Mouse (Mus musculus) retina, embryonic 14.5 days (tissue): ENCODE results near the gene Slc37a3.
"Not testable (repeated sequence)": the region's sequence is repeated elsewhere in the genome, so short reads cannot be mapped to it uniquely, and the experiment has no call there.

Source experiments
- DNase-seq: peaks from one replicate; pipeline ENCODE4 v3.0.0-alpha.2; 2015; ENCODE audit warnings: low spot score

The Slc37a3 gene

DNA sequence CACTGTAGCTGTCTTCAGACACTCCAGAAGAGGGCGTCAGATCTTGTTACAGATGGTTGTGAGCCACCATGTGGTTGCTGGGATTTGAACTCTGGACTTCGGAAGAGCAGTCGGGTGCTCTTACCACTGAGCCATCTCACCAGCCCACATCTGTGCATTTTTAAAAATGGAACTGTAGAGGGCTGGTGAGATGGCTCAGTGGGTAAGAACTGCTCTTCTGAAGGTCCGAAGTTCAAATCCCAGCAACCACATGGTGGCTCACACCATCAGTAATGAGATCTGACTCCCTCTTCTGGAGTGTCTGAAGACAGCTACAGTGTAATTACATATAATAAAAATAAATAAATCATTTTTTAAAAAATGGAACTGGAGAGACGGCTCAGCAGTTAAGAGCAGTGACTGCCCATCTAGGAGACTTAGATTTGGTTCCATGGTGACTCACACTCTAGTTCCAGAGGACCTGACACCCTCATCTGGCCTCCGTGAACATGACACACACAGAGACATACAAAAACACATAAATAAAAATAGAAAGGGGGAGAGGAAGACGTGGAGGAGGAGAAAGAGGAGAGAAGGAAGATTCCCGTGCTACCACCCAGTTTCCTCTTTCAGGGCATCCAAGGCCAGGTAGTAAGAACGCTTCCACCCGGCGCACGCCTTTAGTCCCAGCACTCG lies 823 bp upstream of the Slc37a3 start:
- DNase-seq, result not testable (repeated sequence)

DNA sequence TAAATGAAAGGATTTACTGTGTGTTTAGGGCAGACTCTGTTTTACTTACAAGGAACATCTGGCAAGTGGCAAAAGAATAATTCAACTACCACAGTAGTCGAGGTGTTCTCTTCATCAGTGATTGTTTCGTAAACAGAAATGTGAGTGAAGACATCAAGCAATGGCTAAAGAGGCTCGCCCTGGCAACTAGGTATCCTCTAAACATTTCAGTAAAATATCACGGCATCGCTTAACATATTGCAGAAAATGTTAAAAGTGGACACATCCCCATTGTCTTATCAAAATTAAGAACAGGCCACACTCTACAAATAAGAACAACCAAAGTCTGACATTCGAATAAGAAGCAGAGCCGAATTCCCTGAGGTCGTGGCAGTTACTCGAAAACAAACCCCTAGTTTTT lies 700 bp downstream of the Slc37a3 start:
- no peak for DNase-seq

DNA sequence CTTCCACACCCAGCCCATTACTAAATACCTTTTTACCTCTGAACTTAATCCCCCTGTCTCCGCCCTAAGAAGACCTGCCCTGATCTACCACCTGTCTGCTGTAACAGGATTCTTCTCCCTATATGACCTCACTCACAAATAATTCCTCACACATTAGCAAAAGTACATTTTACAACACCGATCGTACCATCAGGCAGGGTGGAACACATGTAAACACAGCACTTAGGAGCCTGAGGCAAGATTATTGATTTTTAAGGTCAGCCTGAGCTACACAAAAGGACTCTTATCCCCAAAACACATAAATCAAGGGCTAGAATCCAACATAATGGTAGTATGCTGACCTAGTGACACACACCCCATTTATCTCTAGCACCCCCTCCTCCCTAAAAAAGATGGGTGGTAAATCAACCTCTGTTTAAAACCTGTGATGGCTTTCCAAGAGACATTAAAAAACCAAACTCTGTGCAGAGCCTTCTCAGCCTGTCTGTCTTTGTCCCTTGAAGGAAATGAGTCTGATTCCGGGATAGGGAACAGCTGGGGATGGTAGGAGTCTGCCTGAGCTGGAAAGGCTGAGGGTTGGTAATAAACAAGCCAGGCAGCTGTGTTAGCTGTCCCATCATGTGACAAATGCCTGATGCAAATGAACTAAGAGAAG lies 4.0 kb downstream of the Slc37a3 start:
- DNase-seq, result no peak

DNA sequence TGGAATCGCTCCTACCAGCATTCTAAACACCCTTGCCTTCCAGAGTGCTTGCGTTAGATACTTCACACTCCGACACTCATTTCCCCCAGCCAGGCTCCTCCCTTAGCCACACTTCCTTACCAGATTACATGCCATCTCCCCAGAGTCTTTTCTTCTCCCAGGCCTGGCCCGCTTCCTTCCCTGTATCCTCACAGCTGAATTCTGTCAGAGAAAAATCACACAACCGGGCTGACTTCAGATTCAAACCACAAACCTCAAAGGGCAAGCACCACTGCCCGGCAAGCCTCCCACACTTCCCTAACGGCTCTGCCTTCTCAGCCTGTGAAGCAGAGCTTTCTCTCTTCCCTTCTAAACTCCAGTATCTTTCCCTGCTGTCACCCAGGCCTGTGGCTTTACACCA lies 4.7 kb downstream of the Slc37a3 start:
- no peak for DNase-seq

DNA sequence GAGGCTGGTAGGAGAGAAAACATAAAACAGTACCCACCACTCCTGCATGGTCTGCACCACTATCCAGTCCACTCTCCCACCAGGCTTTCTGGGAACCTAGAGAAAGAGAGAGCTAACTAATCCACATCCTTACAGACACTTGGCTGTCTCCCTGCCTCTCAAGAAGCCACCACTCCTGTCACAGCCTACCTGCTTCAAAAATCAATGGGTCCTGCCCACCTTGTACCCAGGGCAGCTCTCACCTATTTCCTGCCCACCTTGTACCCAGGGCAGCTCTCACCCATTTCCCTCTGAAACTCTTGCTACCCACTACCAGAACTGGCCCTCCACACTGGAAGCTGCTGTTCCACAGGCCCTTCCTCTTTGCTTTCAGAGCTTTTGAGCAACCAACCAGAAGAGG lies 5.4 kb downstream of the Slc37a3 start:
- no peak for DNase-seq

DNA sequence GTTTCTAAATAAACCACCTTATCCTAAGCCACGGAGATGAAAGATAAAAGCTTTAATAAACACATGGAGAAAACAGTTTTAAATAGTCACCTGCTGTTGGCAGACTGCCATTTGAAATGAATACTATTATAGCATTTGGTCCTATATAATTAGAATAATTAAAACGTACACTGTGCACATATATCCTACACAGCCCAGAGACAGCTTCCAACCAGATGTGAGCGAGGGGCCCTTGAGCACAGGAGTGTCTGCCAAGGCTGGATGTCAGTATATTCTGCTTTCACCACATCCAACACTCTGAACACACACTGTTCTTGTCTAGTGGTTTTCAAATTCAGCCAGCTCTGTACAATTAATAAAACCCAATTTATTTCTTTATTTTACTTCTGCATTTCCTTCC lies 7.8 kb downstream of the Slc37a3 start:
- DNase-seq, result no peak

DNA sequence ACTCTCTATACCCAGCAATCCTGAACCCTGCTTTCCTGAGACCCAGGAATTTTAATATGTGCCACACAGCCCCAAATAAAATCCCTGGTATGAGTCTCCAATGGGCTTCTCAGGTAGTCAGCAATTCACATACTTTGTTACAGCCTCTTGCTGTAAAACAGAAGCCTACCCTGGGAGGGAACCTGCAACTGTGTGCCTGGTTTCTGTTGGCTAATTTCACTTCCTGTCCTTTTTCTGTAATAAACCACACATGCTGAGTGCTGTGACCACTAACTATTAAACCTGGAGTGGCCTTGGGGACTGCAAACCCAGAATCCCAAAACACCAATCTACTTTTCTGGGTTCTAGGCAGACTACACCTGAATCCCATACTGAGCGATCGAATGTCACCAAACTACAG lies 14.8 kb downstream of the Slc37a3 start:
- DNase-seq, result no peak

DNA sequence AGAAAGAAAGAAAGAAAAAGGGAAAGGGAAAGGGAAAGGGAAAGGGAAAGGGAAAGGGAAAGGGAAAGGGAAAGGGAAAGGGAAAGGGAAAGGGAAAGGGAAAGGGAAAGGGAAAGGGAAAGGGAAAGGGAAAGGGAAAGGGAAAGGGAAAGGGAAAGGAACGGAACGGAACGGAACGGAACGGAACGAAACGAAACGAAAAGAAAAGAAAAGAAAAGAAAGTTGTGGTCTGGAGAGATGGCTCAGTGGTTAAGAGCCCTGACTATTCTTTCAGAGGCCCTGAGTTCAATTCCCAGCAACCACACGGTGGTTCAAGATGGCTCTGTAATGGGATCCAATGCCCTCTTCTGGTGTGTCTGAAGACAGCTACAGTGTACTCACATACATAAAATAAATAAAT lies 18.3 kb downstream of the Slc37a3 start:
- not testable (repeated sequence) for DNase-seq

DNA sequence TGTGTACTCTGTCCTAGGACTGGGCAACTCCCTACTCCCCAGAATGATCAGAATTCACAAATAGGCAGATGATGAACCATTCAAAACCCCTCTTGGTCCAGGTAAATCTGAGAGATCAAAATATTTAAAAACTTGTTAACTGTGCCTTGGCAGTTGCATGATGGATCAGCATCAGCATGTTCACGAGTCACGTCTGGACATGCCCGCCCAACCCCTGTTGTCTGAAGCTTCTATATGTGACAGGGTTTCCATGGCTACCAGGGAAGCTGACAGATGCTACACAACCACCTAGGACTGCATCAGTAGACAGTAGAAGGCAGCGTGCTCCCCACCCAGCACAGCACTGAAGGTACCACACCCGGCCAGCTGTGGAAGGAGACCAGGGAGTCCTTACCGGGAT lies 28.5 kb downstream of the Slc37a3 start:
- no peak for DNase-seq

DNA sequence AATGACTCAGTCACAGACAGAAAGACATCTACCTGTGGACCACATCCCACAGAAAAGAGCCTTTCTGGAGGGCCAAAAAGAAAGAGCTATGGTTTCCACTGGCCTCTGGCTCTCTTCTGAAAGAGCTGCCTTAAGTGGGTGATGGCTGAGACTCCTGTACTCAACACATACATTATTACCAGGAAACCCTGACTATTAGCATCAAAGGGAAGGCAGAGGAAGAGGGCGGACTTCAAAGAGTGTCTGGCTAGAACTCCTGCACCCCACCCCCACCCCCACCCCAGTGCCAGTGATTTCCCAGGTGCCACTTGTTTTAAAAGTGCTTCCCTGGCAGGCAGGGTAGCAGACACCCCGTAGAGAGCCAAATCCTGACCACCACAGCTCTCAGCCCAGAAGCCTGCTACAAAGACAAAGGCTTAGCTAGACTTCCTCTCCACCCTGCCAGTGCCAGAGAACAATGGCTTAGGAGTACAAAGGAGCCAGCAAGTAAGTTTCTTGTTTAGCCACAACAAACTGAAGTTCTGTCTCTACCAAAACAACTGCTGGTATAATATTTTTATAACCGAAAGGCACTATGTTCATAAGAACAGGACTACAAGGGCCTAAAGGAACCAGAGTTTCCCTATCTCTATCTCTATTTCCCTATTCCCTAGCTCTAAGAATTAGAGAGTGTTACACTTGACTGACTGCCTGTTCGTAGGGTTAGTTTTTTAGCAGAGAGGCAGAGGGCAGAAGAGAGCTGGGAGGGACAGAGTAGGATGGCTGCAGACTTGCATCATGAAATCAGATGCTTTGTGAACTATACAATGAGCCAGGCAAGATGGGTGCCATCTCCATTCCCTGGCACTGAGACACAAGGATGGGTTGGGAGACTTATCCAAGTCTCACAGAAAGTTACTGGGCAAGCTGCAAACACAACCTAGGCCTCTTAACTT lies 29.3 kb downstream of the Slc37a3 start:
- DNase-seq, result peak; percentile 41

DNA sequence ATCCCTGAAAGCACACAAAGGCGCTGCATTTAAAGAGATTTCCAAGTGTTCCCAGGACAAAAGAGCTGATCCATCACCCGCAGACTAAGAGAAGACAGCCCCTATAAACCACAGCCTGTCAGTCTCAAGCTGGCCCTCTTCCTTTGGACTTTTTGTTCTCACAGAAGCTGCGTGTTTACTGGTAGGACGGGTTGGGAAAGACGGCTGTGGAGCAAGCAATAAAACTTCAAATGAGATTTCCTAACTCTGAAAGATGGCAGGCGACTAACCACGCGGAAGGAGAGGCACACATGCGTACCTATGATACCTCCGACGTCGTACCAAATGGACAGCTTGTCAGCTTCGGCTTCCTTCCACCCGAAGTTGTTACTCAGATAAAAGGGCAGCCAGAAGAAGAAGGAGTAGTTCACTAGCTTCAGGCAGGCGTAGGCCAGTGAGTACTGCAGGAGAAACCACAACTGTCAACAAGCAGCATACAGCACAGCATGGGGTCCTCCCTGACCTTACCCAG lies 30.4 kb downstream of the Slc37a3 start:
- DNase-seq, result no peak

DNA sequence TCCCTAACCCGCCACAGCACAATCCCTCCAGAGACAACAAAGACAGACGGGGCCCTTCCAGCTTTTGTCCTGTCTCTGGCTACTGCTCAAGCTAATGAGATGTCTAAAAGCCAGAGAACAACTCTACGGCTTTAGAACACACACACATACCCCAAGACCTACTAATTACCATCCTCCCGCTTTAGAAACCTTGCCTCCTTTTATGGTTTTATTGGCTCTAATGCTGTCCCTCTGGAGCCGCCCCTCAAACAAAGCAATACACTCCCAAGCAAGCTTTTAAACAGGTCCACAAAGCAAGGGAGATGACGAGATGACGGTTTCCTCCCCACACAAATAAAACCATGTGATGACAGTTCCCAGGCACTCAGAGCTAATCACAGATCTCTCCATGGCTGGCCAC lies 32.0 kb downstream of the Slc37a3 start:
- DNase-seq, result no peak

DNA sequence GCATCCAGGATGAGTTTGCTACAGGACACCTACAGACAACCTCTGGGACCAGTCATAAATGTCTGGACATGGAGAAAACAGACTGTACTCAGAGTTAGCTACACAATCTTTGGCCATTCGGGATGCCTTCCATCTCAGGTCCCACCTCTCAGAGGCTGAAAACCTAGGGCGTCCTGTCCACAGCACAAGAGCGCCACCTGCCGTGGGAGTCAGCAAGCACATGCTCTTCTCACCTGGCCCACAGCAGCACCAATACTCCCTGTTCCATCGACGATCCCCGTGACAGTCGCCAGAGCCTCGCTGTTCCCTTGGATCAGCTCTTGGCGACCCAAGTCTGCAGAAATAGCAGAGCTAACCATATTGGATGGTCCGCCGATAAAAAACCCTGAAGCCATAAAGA lies 33.5 kb downstream of the Slc37a3 start:
- peak; percentile 86 for DNase-seq

DNA sequence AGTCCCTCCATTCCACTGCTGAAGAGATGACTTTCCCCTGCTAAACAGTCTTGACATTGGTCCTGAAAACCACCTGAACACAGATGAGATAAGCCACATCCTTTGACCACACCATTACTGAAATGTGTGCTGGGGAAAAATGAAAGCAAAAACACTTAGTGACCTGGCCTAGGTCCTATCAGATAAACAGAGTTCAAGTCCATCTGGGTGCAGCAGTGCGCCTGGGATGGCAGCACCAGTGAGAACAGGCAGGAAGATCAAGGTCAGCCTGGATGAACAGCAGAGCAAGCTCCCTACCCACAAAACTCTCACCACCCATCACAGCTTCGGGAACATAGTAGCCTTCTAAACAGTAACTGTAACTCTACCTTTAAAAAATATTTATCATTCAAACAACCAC lies 35.7 kb downstream of the Slc37a3 start:
- no peak for DNase-seq

DNA sequence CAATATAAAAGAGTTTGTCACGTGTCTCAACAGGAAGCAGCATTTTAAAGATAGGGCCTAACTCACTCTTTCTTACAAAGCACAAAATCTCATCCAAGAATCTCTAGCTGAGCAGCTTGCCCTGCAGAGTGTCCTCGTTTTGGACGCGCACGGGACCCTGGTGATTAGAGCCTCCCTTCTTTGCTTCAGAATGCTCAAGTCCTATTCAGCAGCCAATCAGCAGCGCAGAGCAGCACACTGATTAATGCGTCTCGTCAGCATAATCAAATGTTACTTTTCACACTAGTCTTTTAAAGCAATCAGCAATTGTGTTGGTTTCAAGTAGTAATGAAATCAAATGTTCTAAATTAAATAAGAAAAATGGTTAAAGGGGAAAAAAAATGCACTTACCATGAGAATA lies 39.1 kb downstream of the Slc37a3 start:
- no peak for DNase-seq

DNA sequence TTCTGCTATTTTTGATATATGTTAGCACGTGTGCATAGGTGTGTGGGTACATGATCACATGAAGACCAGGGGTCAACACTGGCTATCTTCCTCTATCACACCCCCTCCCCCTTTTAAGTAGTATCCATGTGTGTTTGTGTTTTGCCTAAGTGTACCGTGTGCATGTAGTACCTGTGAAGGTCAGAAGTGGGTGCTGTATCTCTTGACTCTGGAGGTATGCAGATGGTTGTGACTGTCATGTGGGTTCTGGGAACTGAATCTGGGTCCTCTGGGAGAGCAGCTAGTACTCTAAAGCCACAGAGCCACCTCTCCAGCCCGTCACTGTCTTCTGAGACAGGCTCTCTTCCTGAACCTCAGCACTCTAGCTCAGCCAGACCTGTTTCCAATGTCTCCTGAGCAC lies 42.6 kb downstream of the Slc37a3 start:
- DNase-seq, result no peak

DNA sequence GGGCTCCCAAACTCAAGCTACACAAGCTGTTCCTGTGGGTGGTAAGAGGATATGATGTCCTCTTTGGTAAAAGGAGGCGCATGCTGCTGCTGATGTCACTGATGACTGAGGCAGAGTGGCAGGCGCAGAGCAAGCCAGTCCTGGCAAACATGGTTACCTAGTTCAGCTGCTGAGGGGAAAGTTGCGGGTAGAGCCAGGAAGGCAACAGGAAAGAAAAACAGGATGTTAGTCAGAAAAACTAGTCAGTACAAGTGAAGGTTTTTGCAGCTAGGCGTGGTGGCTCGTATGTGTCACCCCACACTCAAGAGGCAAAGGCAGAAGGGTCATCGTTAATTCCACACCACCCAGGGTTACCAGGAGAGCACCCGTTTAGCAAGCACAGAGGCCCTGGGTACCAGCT lies 43.3 kb downstream of the Slc37a3 start:
- DNase-seq, result no peak

DNA sequence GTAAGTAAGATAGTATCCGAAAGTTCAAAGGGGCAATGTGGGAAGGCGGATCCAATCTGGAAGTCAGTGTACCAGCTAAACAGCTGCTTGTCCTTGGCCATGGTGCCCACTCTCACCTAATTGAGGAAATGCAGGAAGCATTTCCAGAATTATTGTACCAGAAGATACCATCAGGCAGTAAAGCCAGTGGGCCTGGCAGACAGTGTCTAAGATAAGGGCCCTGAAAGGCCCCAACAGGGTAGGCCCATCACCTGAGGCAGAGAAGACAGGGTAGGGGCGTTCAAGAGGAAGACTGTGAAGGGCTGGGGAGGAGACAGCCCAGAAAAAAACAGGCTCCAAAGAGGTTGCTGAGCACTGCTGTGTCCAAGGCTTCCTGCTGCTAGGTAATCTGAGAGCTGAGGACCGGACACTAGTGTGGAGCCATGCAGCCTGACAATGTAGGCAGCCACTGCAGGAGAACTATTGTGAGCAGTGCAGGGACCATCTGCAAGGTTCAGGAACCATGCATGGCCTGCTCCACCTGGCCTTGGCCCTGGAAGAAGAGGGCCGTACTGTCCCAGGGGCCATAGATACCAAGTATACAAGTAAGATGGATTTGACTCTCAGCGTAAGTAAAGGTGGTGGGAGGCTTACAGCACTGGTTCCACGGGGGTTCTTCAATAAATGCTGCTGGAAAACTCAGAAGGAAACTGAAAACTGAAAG lies 45.3 kb downstream of the Slc37a3 start:
- DNase-seq, result no peak

DNA sequence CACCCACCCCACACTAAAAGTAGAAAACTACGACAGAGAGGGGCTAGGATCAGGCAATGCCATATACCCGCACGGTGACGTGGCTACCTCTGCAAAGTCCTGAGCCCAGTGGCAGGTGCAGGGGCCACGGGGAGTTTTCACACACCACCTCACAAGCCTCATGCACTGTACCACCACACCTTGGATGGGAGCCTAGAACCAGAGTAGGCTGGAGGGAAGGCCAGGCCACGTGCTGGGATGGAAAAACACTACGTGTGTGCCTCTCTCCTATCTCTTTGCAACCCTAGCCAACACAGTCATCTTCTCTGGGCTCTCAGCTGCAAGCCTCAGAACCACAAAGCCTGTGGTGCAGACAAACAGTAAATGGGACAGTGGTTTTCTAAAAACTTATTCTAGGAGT lies 46.5 kb downstream of the Slc37a3 start:
- DNase-seq, result no peak

DNA sequence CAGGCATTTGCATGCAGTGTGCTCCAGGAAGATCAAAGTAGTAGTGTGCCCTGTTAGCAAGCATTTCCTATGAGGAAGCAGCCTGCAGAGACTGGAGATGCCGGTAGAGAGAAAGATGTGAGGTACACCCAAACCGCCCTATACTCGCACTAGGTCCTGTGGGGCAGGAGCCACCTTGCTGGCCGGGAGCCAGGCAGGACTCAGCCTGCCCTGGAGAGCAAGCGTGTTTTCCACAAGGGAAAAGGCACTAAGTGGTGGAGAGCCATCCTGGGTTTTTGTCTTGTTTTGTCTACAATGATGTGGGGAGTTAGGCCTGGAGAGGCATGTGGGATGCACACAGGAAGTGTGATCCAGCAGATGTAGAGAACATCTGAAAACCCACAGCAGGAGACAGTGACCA lies 57.2 kb downstream of the Slc37a3 start:
- DNase-seq, result no peak

DNA sequence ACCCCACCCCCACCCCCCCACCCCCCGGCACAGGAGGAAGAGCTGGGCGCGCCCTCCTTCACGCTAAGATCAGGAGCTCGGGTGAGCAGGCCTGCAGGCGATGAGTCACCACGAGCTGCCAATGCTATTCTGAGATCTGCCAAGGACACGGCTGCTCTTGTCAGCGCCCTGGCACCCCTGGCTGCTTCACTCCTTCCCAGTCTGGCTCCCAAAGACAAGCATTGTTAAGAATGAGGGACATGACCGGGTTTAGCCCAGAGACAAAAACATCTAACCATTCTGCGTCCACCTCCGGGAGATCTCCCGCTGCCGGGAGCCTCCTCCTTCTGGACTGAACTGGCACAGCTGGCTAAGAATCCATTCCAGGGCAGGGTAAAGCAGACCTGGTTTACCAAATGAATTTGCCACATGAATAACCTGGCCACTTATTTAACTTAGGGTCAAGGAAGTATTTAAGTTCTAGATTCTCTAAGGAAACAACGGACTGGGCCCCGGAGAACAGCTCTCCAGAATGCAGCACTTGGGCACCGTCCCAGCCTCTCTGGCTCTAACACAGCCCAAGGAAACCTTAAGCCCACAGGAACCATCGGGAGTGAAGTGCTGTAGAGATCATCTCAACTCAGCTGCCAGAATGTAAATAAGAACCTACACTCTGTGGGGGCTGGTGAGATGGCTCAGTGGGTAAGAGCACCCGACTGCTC lies 58.3 kb downstream of the Slc37a3 start:
- DNase-seq, result no peak

DNA sequence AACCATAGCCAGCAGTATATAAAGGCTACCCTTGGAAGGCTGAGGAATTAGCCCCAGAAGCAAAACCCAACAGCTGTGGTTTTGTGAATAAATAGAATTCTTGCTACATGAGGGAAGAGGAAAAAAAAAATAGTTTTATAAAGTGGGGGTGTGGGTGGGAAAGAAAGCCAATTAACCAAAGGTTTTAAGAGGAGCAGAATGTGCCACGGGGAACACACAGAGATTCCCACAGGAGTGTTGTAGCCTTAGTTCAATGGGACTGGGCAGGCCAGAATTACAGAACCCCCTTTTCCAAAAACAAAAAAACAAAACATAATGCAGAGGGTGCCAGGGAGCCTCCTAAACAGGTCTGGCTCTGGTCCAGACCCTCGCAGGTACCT lies 58.9 kb downstream of the Slc37a3 start:
- DNase-seq, result no peak
